Mouse (Mus musculus) left cerebral cortex, adult 18-20 months (tissue): ENCODE data around the gene Neto2. TPM values are rescaled to one million over a fixed set of nuclear protein-coding genes. Genes with fewer than 3 reads are reported as not detected.
A peak's percentile ranks its signal among the peaks of the same experiment; 100 is the strongest.

Experiments
- DNase-seq, 2 experiments: peaks; one replicate each; pipeline ENCODE4 v3.0.0; 2021 to 2022; ENCODE audit warnings: low spot score in 2 of 2, mixed read lengths in 1 of 2
- microRNA-seq, 2 experiments: library from miRNA; unstranded; fragments of <30 nt; microRNA quantifications; one replicate each; pipeline ENCODE4 v1.2.0; 2021
- total RNA-seq, 2 experiments: library from RNA; stranded (reverse); gene quantifications; 2 replicates each; pipeline ENCODE4 v1.2.3; 2021

Neto2 gene
- total RNA-seq, 2 experiments from 2014 or later: 57.6 to 59.0 TPM

DNA sequence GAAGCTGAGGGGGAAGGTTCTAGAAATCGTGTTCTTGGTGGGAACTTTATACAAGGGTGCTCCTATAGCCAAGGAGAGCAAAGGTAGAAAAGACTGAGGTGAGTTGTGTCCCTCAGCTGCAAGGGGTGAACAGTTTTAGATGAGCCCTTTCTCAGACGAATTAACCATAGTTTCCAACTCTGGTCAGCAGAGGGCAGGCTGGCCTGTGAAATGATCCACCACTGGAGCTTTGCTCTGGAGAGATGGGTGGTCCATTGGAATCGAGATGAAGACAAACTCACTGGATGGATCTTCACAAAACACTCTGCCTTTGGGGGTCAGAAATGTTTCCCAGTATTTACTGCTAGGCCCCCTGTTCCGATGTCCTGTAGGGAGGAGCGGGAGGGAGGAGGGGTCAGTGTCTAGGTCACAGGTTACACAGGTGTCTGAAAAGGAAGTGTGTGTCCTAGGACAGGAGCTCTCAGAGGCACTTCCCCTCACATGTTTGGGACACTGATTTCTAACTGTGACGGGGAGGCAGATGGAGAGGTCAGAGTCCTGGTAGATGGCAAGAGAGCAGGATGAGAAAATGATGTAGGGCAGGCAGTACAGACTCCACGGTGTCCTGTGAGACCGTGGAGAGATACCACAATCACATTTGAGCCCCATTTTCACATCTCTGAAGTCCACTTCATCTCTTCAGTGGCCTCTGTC lies 97.4 kb downstream of the Neto2 start:
- peak; percentile 78 to 79 for DNase-seq

DNA sequence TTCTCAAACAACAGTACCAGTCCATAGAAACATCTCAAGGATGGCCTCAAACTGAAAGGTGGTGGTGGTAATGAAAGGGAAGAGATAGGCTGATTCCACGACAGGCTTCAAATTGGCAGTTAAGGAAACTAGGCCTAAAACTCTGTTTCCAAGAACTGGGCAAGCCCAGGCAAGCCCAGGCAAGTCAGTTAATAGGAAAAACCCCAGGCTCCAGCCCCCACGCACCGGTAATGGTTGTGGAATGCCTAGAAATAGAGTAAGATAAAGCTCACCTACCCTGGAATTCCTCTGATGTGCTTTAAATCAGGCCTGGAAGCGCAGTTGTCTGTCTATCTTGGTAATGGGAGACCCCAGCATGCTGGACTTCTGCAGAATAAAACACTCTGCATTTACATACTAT lies 98.0 kb downstream of the Neto2 start:
- no peak for DNase-seq

DNA sequence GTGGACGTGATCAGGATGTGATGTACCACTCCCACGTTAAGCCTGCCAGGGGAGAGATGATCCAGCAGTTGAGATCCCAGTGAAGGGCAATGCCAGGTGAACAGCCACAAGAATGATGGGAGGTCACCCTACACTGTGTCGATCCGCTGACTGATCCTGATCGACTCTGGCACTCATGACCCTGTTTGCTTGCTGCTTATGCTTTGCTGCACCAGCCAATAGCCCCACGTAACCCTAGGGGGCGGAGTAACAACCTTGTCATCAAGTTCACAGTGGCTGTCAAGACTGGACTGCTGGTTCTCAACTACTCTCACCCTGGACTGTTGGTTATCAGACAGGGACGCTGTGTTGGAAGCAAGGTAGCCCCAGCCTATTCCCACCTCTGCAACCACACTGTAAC lies 99.0 kb downstream of the Neto2 start:
- DNase-seq: no peak

DNA sequence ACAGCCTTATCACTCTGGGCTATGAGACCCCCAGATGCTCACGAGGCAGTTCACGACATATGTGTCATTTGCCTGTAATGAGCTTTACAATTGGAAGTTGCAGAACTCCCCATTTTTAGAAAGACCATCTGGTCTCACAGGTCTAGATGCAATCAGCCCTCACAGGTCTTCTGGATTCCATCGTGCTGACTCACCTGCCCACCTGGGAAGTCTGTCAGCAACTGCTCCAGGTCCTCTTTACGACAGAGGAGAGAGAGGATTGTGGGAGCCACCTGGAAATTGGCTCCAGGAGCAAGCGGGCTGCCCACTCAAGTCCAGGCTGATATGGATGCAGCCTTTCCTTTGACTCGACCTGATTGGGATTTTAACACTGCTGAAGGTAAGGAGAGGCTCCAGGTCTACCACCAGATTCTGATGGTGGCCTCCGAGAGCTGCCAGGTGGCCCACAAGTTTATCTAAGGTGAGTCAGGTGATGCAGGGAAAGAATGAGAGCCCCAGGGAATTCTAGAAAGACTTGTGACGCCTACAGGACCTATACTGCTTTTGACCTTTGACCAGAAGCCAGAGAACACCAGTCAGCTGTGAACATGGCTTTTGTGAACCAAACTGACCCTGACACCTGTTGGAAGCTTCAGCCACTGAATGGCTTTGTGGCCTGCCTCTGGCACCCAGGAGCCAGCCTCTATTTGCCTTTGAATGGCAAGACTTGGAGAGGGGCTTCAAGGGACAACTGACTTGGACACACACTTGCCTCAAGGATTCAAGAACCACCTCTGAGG lies 103.1 kb downstream of the Neto2 start:
- no peak for DNase-seq

DNA sequence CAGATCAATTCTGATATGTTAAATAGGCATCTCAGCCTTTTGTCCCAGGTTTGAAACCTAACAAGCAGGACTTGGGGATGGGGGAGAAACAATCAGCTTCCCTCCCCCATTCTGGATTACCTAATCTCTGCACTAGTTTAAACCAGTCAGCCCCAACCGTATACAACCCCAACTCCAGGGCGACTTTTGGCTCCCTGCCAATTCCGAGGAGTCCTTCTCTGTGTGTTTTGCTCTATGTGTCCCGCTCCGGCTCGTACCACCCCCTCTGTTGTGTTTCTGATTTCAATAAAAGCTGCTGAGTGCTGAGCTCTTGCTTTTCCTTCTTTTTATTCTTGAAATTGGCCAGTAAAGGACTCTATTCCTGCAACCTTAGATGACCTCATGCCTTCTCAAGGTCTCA lies 105.3 kb downstream of the Neto2 start:
- DNase-seq: no peak

DNA sequence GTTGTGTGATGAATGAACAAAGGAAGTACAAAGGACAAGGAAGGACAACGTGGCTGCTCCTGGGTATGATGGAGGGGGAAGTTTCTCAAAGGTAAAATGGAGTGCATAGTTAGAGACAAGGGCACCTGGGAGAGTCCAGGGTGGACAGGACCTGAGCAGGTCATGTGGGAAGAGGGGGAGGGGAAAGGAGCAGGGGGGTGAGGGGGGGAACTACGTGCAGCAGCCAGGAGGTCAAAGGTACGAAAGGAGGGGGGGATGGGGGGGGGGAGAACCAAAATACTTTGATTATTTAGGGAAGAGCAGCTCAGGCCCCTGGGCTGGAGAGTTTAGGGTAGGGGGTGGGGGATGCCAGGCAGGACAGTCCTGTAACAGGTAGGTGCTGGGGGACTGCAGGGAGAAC lies 105.7 kb downstream of the Neto2 start:
- no peak for DNase-seq

DNA sequence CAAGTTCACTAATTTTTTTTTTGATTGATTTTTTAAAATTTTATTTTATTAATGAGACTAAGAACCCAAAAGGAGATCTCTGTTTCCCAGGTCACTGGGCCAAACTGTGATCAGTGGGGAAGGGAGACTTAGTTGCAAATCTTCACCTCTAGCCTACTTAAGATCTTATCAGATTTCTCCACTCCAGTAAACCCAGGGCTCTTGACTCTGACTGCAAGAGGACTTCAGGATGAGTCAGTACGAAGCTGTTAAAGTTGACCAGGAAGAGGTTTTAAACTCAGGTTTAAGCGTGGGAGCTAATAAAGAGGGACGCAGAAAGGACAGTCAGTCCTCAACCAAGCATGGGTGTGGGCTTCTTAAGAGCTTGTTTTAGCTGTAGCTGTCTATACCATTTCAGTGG lies 107.4 kb downstream of the Neto2 start:
- DNase-seq: no peak

DNA sequence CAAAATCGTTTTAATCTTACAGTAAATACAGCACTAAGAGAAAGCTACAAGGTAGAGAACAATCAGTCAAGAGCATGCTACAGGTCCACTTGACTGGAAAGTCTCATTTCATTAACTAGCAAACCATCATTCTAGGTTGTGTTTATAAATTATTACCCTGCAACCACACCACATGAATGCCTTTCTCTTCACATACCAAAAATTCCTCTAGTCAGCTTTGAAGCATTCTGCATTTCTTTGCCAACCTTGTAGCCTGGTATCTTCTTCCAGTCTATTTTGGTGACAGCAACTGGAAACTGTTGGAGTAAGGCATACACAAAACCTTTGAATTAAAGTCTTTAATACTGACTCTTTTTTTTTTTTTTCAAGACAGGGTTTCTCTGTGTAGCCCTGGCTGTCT lies 109.2 kb downstream of the Neto2 start:
- no peak for DNase-seq

DNA sequence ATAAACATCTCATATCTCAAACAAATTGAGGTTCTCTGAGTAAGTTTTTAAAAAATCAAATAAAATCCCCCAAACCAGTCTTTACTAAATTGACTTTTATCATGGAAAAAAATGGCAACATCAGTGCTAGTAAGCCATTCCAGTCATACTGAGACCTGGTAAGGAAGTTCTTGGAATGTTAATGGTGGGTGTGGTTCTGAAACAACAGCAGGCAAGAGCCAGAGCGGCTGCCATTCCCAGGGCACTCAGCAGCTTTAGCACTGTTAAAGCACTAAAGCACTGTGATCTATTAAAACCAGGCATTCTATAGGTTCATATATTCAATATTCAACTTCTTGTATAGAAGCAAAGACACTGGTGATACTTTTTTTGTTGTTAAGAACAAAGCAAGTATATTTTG lies 110.5 kb downstream of the Neto2 start:
- DNase-seq: no peak

DNA sequence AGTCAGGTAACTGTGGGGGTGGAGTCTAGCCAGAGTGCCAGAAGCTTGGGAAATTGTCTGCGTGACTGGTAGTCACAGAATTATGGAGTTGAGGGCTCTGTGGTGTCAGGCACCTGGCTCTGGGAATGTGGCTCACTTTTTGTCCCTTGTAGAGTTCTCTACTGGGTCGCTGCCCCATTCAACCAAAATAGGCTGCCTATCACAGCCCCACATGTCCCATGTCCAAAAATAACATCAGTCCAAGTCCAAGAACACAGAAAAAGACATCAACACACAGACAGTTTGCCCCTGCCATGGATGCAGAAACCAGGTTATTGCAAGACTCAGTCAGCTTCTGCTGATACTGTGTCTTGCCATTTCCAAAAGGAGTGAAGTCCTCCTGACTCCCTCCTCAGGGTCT lies 112.1 kb downstream of the Neto2 start:
- no peak for DNase-seq

Small RNA genes lying within 50 kb of the gene (microRNA-seq; reads per million reads assigned to microRNA genes)
- gene Mir8109: 0 reads per million in 2 experiments

Other genes with a start within 250 kb of the Neto2 start
- 10 to 100 TPM; 52.6 to 58.0 TPM for gene Gpt2, start 208.3 kb downstream of the Neto2 start, total RNA-seq
- gene Dnaja2, start 145.6 kb downstream of the Neto2 start, total RNA-seq: 100 to 1,000 TPM; 208 to 220 TPM
- gene Itfg1, start 140.0 kb upstream of the Neto2 start, total RNA-seq: 100 to 1,000 TPM; 172 to 183 TPM
- gene Phkb, start 140.0 kb upstream of the Neto2 start, total RNA-seq: 10 to 100 TPM; 42.0 to 43.9 TPM